Mouse (Mus musculus): Measurements from ENCODE around the gene Son.

- TF ChIP-seq POLR2A (IDR thresholded peaks at IDR 0.05; ENCODE audit: low read depth, low read length): no peak
- no peak for TF ChIP-seq CTCF (IDR thresholded peaks at IDR 0.05; ENCODE audit: extremely low read depth, insufficient read length, insufficient replicate concordance, low read depth, low read length)
Measured at GRCm38 (mm10) chr16:91605156-91605555, 42.1 kb upstream of the Son start.
